ENCODE assay signal across 8 mouse cellular contexts in genomic region chr13:17693816-17694215, GRCm38 (mm10). TPM values are rescaled to one million over a fixed set of nuclear protein-coding genes. Genes with fewer than 3 reads are reported as not detected.
DNase-seq lines count a peak whose midpoint lies in the region; ATAC-seq and TF ChIP-seq lines count a peak whose summit lies in the region.

No protein-coding gene starts in this region.

- H3K4me1 ChIP-seq in ES-Bruce4 (ENCODE audit: control insufficient read depth, insufficient read depth, low read length) = peaks cover 4% of the 10 kb centered on the region
- peaks cover 15% of the 10 kb centered on the region for H3K4me1 ChIP-seq in kidney, embryonic 15.5 days
- H3K4me1 ChIP-seq in midbrain, embryonic 12.5 days = 0 out of 2 replicates have a peak, but pooled peaks cover 7% of the 10 kb centered on the region

- H3K4me3 ChIP-seq in gastrocnemius, adult 2 months = peak overlapping the region; percentile 88
- no peak overlapping the region; the same call in 1 of the 2 replicates for H3K4me3 ChIP-seq in ES-Bruce4 (ENCODE audit: low read depth, low read length)
- peak overlapping the region; percentile 88 for H3K4me3 ChIP-seq in kidney, embryonic 15.5 days (replicated peaks)
- 0 out of 2 replicates have a peak overlapping the region, but pooled peaks have one; percentile 85 for H3K4me3 ChIP-seq in midbrain, embryonic 12.5 days

- H3K9me3 ChIP-seq in ES-Bruce4 (replicated peaks; ENCODE audit: control insufficient read depth, insufficient read depth, low read length, poor library complexity, severe bottlenecking) = no peaks in the 10 kb centered on the region
- H3K9me3 ChIP-seq in kidney, embryonic 15.5 days (replicated peaks) = no peaks in the 10 kb centered on the region
- H3K9me3 ChIP-seq in midbrain, embryonic 12.5 days = no peaks in the 10 kb centered on the region

- H3K36me3 ChIP-seq in ES-Bruce4 (ENCODE audit: control insufficient read depth, insufficient read depth, low read length, poor library complexity, severe bottlenecking) = peaks cover 4% of the 10 kb centered on the region
- H3K36me3 ChIP-seq in kidney, embryonic 15.5 days = peaks cover 4% of the 10 kb centered on the region; the same call in 1 of the 2 replicates
- no peaks in the 10 kb centered on the region for H3K36me3 ChIP-seq in midbrain, embryonic 12.5 days

- intact Hi-C loops in gastrocnemius, adult 2 months (cut with DNase I) = loop anchor here (2.0 to 5.0 kb wide), 3 partner anchors 111 to 298 kb away; partner anchors contain the start of genes Cdk13, Rala and Yae1d1

- H3K27me3 ChIP-seq in ES-Bruce4 (ENCODE audit: control insufficient read depth, insufficient read depth, low read length, poor library complexity, severe bottlenecking) = no peaks in the 10 kb centered on the region
- no peaks in the 10 kb centered on the region for H3K27me3 ChIP-seq in kidney, embryonic 15.5 days
- H3K27me3 ChIP-seq in midbrain, embryonic 12.5 days = no peaks in the 10 kb centered on the region

- H3K9ac ChIP-seq in ES-Bruce4 (ENCODE audit: low read depth, poor library complexity, severe bottlenecking) = peak overlapping the region; percentile 98
- no peak overlapping the region for H3K9ac ChIP-seq in kidney, embryonic 15.5 days
- H3K9ac ChIP-seq in midbrain, embryonic 12.5 days (replicated peaks) = no peak overlapping the region

- no peak for TF ChIP-seq EP300 in ES-Bruce4 (IDR thresholded peaks at IDR 0.05; ENCODE audit: insufficient read depth, low read depth, low read length)

- ATAC-seq in kidney, embryonic 15.5 days (replicated peaks; ENCODE audit: low FRiP score) = no peak
- no peak for ATAC-seq in midbrain, embryonic 12.5 days (ENCODE audit: low FRiP score, low read depth)
- ATAC-seq in monocyte, adult 5-6 weeks (replicated peaks; ENCODE audit: insufficient number of reproducible peaks, low FRiP score, low TSS enrichment, poor library complexity, severe bottlenecking) = no peak

- 70% methylated on average over 5 of the region's 5 CpGs for WGBS in kidney, embryonic 15.5 days
- 75% methylated on average over 5 of the region's 5 CpGs for WGBS in midbrain, embryonic 12.5 days

- no peak for DNase-seq in gastrocnemius, adult 2 months
- no peak for DNase-seq in gastrocnemius, adult 18-20 months (ENCODE audit: low spot score)
- peak; percentile 2 for DNase-seq in embryo, embryonic 9.5 days (ENCODE audit: extremely low spot score)
- no peak for DNase-seq in urinary bladder, postnatal 25 days (ENCODE audit: low spot score)

- H3K27ac ChIP-seq in gastrocnemius, adult 2 months = peak overlapping the region; percentile 91
- H3K27ac ChIP-seq in ES-Bruce4 (ENCODE audit: insufficient read depth, low read length) = no peak overlapping the region
- no peak overlapping the region for H3K27ac ChIP-seq in kidney, embryonic 15.5 days
- no peak overlapping the region for H3K27ac ChIP-seq in midbrain, embryonic 12.5 days (replicated peaks)

- no peak for TF ChIP-seq POLR2A in ES-Bruce4 (IDR thresholded peaks at IDR 0.05; ENCODE audit: insufficient read depth, low read length)

- H3K4me2 ChIP-seq in kidney, embryonic 15.5 days = peak overlapping the region; percentile 62
- peak overlapping the region; percentile 69 for H3K4me2 ChIP-seq in midbrain, embryonic 12.5 days (replicated peaks)

- no peak for TF ChIP-seq CTCF in gastrocnemius, adult 2 months (IDR thresholded peaks at IDR 0.05)
- no peak for TF ChIP-seq CTCF in ES-Bruce4 (IDR thresholded peaks at IDR 0.05; ENCODE audit: low read depth, low read length)

RNA-seq across cellular contexts. Expression of gene Mplkip, which starts 1.2 kb away (rescaled TPM):
- total RNA-seq in gastrocnemius, adult 2 months (2021) = 1 to 10 TPM; 3.8 to 6.1 TPM
- total RNA-seq in gastrocnemius, adult 18-20 months (2021) = 1 to 10 TPM; 5.2 to 6.1 TPM
- 66.0 and 71.8 TPM in 2 replicates for polyA plus RNA-seq in ES-Bruce4 (2011; ENCODE audit: insufficient read depth, insufficient read length, low read depth, missing spikeins)
- 49.8 and 54.4 TPM in 2 replicates for polyA plus RNA-seq in kidney, embryonic 15.5 days (2015; fragmentation: Nextera tagmentation; extraction: Ambion mirVana)
- polyA plus RNA-seq in midbrain, embryonic 12.5 days (2016; fragmentation: Nextera tagmentation; extraction: Ambion mirVana) = 56.6 and 59.4 TPM in 2 replicates
- total RNA-seq in monocyte, adult 5-6 weeks (2017) = 13.9 to 49.2 TPM (median 36.4 TPM) in 3 replicates

RNA-seq across cellular contexts. Expression of gene Sugct, which starts 1.5 kb away (rescaled TPM):
- 1 to 10 TPM in 1 of 2 experiments, under 1 TPM in 1; 0.82 to 1.4 TPM for total RNA-seq in gastrocnemius, adult 2 months (2021)
- total RNA-seq in gastrocnemius, adult 18-20 months (2021) = 1 to 10 TPM; 1.7 to 3.4 TPM
- polyA plus RNA-seq in ES-Bruce4 (2011; ENCODE audit: insufficient read depth, insufficient read length, low read depth, missing spikeins) = 2.3 and 2.8 TPM in 2 replicates
- polyA plus RNA-seq in kidney, embryonic 15.5 days (2015; fragmentation: Nextera tagmentation; extraction: Ambion mirVana) = 10.5 and 10.8 TPM in 2 replicates
- polyA plus RNA-seq in midbrain, embryonic 12.5 days (2016; fragmentation: Nextera tagmentation; extraction: Ambion mirVana) = 3.8 and 5.1 TPM in 2 replicates
- not detected in 3 replicates for total RNA-seq in monocyte, adult 5-6 weeks (2017)
